Mouse (Mus musculus) limb, embryonic 15.5 days (tissue): ENCODE results near the gene Exosc3. TPM values are rescaled to one million over a fixed set of nuclear protein-coding genes. Genes with fewer than 3 reads are reported as not detected.
A peak's percentile ranks its signal among the peaks of the same experiment; 100 is the strongest.

Experiments
- ATAC-seq: fragments of 200-750 bp; cut with Nextera tagmentation; 2 replicates; pipeline ENCODE4 v1.8.0; 2017; ENCODE audit warnings: low read depth, moderate TSS enrichment; ENCODE audit not compliant: insufficient number of reproducible peaks, low FRiP score, low TSS enrichment
- H3K27ac ChIP-seq: fragments of 300-500 bp; sonication (generic); 2 replicates; pipeline ENCODE4 v1.5.1; 2015; ENCODE audit warnings: moderate library complexity, mild to moderate bottlenecking, inconsistent platforms
- H3K27me3 ChIP-seq: fragments of 300-500 bp; sonication (generic); 2 replicates; pipeline ENCODE4 v1.6.1; 2015; ENCODE audit warnings: inconsistent platforms
- H3K36me3 ChIP-seq: fragments of 300-500 bp; sonication (generic); 2 replicates; pipeline ENCODE4 v1.6.1; 2015; ENCODE audit warnings: inconsistent platforms
- H3K4me1 ChIP-seq: fragments of 300-500 bp; sonication (generic); 2 replicates; pipeline ENCODE4 v1.6.1; 2015; ENCODE audit warnings: inconsistent platforms
- H3K4me2 ChIP-seq: fragments of 300-500 bp; sonication (generic); 2 replicates; pipeline ENCODE4 v1.6.1; 2015; ENCODE audit warnings: mild to moderate bottlenecking, inconsistent platforms
- H3K4me3 ChIP-seq: fragments of 300-500 bp; sonication (generic); 2 replicates; pipeline ENCODE4 v1.5.1; 2015; ENCODE audit warnings: mild to moderate bottlenecking, inconsistent platforms
- H3K9ac ChIP-seq: fragments of 300-500 bp; sonication (generic); 2 replicates; pipeline ENCODE4 v1.6.1; 2015; ENCODE audit warnings: inconsistent platforms
- H3K9me3 ChIP-seq: fragments of 300-500 bp; sonication (generic); 2 replicates; pipeline ENCODE4 v1.6.1; 2016; ENCODE audit warnings: inconsistent platforms
- WGBS: fragments of 180-500 bp; shearing (Covaris S2); methylation state at CpG from one replicate; pipeline ENCODE4 v1.1.7; 2015; 5-methylcytosine and 5-hydroxymethylcytosine counted together
- polyA plus RNA-seq: library from polyadenylated mRNA; unstranded; fragments of >200 nt; fragmentation: Nextera tagmentation; extraction: Ambion mirVana; gene quantifications from 2 replicates; pipeline ENCODE4 v1.2.1, GENCODE M21; 2015

The Exosc3 gene
- polyA plus RNA-seq, 1 experiment from 2014 or later = 66.2 TPM

DNA sequence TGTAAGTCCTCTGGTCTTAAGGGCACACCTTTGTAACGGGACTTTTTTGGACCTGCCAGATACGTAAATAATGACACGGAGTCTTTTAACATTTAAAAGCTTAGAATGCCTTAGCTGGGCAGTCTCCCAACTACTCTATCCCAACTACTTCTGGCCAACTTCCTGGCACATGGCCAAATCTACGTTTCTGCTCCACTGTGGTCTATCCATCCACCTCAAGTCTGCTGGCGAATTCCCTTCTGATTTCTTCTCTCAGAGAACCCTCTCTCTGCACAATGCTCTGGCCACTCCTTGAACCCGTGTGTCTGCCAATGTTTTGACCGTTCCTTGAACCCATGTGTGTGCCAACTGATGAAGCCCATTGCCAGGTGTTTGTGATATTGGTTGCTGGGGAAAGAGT is 11.4 kb downstream of the Exosc3 start:
- Histone ChIP-seq H3K4me2 (no peak overlapping the region), H3K9me3 (no peaks in the 10 kb centered on the region)

DNA sequence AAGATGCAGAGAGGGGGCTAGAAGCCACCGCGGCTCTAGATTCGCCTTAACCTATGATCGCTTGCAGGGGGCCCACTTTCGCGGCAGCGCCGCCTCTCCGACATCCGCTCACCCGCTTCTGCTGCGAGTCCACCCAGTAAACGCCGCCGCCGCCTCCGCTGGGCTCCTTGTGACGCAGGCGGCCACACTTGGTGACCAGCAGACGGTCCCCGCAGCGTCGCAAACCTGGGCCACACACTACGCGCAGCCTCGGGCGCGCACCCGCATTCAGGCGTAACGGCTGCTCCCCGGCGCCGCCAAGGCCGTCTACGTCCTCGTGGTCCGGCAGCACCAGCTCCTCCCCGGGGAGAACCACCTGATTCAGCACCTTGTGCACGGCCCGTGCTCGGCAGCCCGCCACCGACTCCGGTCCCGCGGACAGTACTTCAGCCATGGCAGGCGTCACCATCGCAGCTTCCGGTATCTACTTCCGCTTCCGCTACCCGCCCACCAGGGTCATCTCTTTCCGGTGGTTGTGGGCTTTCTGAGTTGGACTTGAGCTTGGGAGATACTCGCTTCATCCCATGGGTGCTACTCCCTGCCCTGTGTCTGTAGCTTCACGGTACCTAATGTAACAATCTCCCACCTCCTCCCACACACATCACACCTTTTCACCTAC is 22.2 kb downstream of the Exosc3 start:
- Histone ChIP-seq H3K4me1 (peaks cover 8% of the 10 kb centered on the region), H3K4me3 (peak overlapping the region; percentile 94), H3K27me3 (peaks cover 12% of the 10 kb centered on the region), H3K36me3 (peaks cover 24% of the 10 kb centered on the region), H3K4me2 (peak overlapping the region; percentile 54), H3K9me3 (no peaks in the 10 kb centered on the region), H3K27ac (peak overlapping the region; percentile 83), H3K9ac (peak overlapping the region; percentile 89)
- 0 out of 2 replicates have a peak, but pooled peaks have one; percentile 74 for ATAC-seq
- under 1% methylated on average over 56 of the region's 56 CpGs for WGBS

More for the DNA sequence above, 11.4 kb downstream of the Exosc3 start:
- Histone ChIP-seq H3K9ac (no peak overlapping the region), H3K4me3 (no peak overlapping the region), H3K27me3 (peaks cover 3% of the 10 kb centered on the region; the same call in 1 of the 2 replicates), H3K27ac (no peak overlapping the region), H3K4me1 (no peaks in the 10 kb centered on the region), H3K36me3 (no peaks in the 10 kb centered on the region)
- WGBS = 60% methylated on average over 7 of the region's 7 CpGs
- ATAC-seq = no peak

DNA sequence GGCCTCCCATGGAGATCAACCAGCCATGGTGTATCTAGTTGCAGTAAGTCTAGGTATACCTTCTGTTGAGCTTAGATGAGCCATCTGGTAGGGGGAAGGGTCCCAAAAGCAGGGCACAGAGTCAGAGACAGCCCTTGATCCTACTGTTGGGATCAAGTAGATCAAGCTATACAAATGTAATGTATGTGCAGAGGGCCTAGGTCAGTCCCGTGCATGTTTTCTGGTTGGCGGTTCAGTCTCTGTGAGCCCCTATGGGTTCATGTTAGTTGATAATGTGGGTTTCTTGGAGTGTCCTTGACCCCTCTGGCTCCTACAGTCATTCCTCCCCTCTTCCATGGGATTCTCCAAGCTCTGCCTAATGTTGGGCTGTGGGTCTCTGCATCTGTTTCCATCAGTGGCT is 31.5 kb downstream of the Exosc3 start:
- no peak for ATAC-seq
- no peak overlapping the region for H3K4me2 ChIP-seq
- H3K9me3 ChIP-seq = no peaks in the 10 kb centered on the region
- no peaks in the 10 kb centered on the region for H3K4me1 ChIP-seq
- WGBS = 92% methylated on average over 2 of the region's 2 CpGs
- H3K36me3 ChIP-seq = peaks cover 49% of the 10 kb centered on the region
- H3K9ac ChIP-seq = no peak overlapping the region
- no peak overlapping the region for H3K27ac ChIP-seq
- H3K4me3 ChIP-seq = no peak overlapping the region
- H3K27me3 ChIP-seq = no peaks in the 10 kb centered on the region

DNA sequence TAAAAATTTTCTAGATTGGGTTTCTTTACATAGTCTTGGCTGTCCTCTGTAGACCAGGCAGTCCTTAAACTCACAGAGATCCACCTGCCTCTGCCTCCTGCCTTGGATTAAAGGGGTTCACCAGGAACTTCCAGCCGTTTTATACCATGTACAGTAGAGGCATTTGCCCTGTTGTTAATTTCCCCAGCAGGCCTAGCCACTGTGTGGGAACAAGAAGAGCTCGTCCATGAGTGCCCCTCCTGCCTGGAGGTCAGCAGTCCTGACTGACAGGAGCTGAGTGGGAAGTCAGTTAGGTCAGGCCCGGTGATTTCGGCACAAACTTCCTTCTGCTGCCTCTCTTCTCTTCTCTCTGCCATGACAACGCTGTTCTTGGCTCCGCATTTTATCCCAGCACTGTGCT is 33.9 kb downstream of the Exosc3 start:
- Histone ChIP-seq H3K4me3 (no peak overlapping the region), H3K27ac (no peak overlapping the region), H3K27me3 (no peaks in the 10 kb centered on the region), H3K9me3 (no peaks in the 10 kb centered on the region), H3K36me3 (peaks cover 52% of the 10 kb centered on the region), H3K4me1 (no peaks in the 10 kb centered on the region), H3K4me2 (no peak overlapping the region), H3K9ac (no peak overlapping the region)
- no peak for ATAC-seq
- WGBS = 92% methylated on average over 6 of the region's 6 CpGs

DNA sequence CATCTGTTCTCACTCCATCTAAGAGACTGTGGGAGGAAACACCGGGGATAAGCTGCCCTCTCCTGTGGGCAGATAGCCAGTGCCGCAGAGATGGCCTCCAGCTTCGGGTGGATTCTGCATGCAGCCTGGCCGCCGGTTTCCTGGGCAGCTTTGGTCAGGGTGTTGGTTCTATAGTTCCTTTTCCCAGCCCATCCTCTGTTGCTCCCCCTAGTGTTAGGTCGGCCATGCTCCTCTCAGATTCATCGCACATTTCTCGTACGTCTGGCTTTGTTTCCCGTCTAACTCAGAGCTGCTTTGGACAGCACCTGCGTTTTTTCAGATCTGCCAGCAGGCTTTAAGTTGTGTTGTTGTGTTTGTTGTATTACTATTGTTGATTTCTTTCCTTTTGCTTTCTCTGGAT is 34.5 kb downstream of the Exosc3 start:
- H3K36me3 ChIP-seq = peaks cover 52% of the 10 kb centered on the region
- WGBS = 36% methylated on average over 11 of the region's 11 CpGs

DNA sequence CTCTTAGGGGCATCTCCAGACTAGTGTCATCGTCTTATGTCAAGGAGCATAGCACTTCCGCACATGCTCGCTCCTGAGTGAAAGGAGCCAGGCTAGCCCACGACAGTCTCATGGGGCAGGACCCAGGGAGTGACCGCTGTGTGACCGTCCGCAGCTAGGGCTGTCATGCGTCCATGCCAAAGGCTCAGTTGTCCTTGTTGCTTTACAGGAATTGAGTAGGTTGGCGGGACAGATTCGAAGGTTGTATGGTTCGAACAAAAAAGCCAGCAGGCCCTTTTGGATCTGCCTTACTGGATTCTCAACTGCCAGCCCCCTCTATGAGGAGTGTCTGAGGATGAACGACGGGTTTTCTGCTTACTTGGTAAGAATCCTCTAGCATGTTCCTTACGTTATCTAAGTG is 37.0 kb downstream of the Exosc3 start:
- H3K4me1 ChIP-seq = no peaks in the 10 kb centered on the region
- H3K4me2 ChIP-seq = no peak overlapping the region

More for the DNA sequence above, 34.5 kb downstream of the Exosc3 start:
- no peak overlapping the region for H3K4me2 ChIP-seq
- no peaks in the 10 kb centered on the region for H3K27me3 ChIP-seq
- no peaks in the 10 kb centered on the region for H3K9me3 ChIP-seq
- H3K27ac ChIP-seq = no peak overlapping the region
- H3K4me1 ChIP-seq = no peaks in the 10 kb centered on the region
- H3K4me3 ChIP-seq = no peak overlapping the region
- no peak overlapping the region for H3K9ac ChIP-seq
- no peak for ATAC-seq

DNA sequence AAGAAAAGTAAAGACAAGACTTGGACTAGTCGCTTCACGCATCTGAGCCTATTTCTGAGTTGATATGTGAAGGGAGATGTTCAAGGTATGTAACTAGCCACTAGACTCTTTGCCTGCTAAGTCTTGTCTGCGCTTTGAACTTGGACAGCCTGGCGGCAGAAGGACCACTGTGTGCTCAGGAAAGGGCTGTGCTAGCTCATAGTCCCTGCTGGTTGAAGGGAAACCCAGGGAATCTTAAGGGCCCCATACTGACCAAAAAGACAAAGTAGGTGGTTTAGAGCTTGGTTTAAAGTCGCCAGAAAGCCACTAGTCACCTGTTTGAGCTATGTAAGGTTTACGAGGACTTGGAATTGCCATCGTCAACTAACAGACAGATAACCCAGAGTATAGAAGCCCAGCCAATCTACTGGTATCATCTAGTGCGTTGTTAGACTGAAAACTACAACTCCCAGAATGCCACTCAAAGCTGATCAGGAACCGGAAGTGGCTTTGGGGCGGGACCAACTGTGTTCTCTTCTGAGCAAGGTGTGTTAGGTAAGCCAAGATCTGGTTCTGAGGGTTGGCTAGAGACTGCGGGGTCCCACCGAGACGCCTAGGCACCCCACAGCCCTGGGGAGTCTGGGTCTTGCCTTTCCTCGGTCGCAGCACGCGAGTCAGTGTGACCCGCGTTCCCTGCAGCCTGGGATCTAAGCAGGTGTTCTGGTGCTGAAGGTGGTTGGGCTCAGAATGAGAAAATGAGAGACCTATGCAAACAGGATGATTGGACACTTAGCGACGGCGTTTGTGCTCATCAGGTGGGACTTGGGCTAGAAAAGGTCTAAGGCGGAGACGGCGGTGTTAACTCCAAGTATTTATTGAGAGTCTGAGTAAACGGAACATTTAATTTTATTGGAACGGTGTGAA is 45.6 kb downstream of the Exosc3 start, which contains the start of gene Trmt10b:
Gene Trmt10b, plus strand, starts transcription at position 466 of the 903 bp plus-strand sequence.
- Histone ChIP-seq H3K4me2 (peak within 1 kb of the TSS; percentile 66), H3K4me1 (peaks cover 11% of the 10 kb centered on the region), H3K9ac (peak within 1 kb of the TSS; percentile 67), H3K27ac (no peak within 1 kb of the TSS), H3K9me3 (no peaks in the 10 kb centered on the region), H3K27me3 (no peaks in the 10 kb centered on the region), H3K4me3 (peak within 1 kb of the TSS; percentile 83), H3K36me3 (peaks cover 18% of the 10 kb centered on the region)
- ATAC-seq = no peak
- WGBS = 19% methylated on average over 27 of the region's 27 CpGs

More for the DNA sequence above, 37.0 kb downstream of the Exosc3 start:
- WGBS = 93% methylated on average over 14 of the region's 14 CpGs
- H3K36me3 ChIP-seq = peaks cover 64% of the 10 kb centered on the region
- H3K4me3 ChIP-seq = no peak overlapping the region
- no peaks in the 10 kb centered on the region for H3K9me3 ChIP-seq
- no peaks in the 10 kb centered on the region for H3K27me3 ChIP-seq
- H3K27ac ChIP-seq = no peak overlapping the region
- no peak for ATAC-seq
- H3K9ac ChIP-seq = no peak overlapping the region

DNA sequence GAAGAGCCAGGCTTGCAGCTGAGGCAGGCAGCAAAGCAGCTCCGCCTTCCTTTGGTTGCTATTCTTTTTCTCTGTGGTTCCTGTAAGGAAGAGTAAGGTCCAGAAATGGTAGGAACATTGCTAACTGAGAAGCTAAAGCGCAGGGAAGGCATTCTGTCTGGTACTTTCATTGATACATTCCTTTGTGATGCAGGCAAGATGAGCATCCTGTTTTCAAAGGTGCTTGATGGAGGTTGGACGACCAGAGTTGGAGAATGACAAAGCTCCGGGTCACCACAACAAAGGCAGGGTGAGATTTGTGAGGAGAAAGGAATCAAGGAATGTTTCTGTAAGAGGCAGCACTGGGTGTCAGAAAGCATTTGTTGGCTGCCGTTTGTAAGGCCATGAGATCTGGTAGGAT is 54.6 kb downstream of the Exosc3 start:
- Histone ChIP-seq H3K36me3 (no peaks in the 10 kb centered on the region), H3K9ac (no peak overlapping the region), H3K4me2 (no peak overlapping the region), H3K4me1 (no peaks in the 10 kb centered on the region), H3K27ac (no peak overlapping the region), H3K27me3 (no peaks in the 10 kb centered on the region), H3K9me3 (no peaks in the 10 kb centered on the region), H3K4me3 (no peak overlapping the region)
- ATAC-seq = no peak
- 74% methylated on average over 5 of the region's 5 CpGs for WGBS

DNA sequence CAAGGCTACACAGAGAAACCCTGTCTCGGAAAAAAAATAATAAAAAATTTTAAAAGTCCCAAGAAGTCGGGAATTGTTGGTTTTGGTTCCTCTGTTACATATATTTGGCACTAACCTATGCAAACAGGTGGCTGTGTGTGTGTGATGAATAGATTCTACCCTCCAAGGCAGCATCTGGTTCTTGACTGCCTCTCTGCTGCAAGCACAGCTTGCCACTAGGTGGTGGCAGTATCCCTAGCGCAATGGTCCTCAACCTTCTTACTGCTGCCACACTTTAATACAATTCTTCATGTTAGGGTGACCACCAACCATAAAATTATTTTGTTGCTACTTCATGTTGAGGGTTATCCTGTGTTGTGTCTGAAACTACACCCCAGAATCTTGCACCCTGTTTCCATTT is 56.2 kb downstream of the Exosc3 start:
- no peak overlapping the region for H3K9ac ChIP-seq
- no peak for ATAC-seq

DNA sequence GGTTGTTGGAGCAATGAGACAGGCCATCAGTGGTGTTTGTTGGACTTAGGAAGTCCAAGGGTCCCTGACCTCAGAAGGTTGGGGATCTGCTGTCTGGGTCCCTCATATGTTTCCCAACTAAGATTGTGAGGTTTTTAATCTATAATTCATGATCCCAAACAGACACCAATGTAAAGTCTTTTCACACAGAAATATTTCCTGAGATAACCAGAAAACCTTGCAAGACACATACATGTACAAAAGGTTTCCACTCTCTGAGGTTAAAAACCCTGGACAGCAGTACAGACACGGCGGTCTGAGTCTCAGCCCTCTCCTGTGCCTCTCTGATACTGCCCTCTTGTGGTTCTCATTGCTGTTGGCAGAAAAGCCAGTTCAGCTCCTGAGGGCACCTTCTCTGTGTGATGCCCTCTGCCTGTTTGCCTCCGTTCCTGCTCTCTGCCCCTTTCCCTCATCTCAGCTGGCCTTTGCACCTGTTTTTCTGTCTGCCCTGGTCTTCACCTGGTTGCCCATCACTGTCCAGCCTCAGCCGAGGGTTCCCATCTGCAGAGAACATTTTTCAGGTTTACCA is 62.5 kb downstream of the Exosc3 start:
- no peaks in the 10 kb centered on the region for H3K36me3 ChIP-seq
- 19% methylated on average over 4 of the region's 4 CpGs for WGBS
- no peak overlapping the region for H3K9ac ChIP-seq
- H3K27ac ChIP-seq = no peak overlapping the region
- no peaks in the 10 kb centered on the region for H3K9me3 ChIP-seq
- ATAC-seq = no peak
- H3K27me3 ChIP-seq = no peaks in the 10 kb centered on the region
- no peak overlapping the region for H3K4me2 ChIP-seq
- H3K4me1 ChIP-seq = no peaks in the 10 kb centered on the region
- H3K4me3 ChIP-seq = no peak overlapping the region

More for the DNA sequence above, 56.2 kb downstream of the Exosc3 start:
- Histone ChIP-seq H3K4me1 (no peaks in the 10 kb centered on the region), H3K4me2 (no peak overlapping the region), H3K27me3 (no peaks in the 10 kb centered on the region), H3K4me3 (no peak overlapping the region), H3K9me3 (no peaks in the 10 kb centered on the region), H3K36me3 (no peaks in the 10 kb centered on the region), H3K27ac (no peak overlapping the region)
- WGBS = 40% methylated on average over 3 of the region's 3 CpGs

DNA sequence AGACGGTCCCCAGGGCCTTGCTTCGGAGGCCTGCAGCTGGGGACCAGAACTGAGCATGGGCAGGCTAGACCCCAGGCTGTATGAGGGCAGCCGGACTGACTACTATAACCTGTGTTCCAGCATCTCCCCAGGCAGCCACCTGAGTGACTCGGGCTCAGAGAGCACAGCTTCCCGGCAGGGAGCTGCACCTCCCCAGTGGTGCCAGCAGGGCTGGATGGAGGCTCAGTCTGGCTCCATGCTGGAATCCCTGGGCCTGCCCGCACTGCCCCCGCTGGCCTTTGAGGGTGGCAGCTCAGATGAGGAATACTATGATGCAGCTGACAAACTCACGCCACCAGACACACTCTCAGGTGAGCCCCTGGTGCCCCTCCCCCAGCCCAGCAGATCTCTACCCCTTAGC is 63.2 kb downstream of the Exosc3 start:
- ATAC-seq = no peak
- Histone ChIP-seq H3K9me3 (no peaks in the 10 kb centered on the region), H3K4me1 (no peaks in the 10 kb centered on the region), H3K9ac (no peak overlapping the region), H3K27me3 (no peaks in the 10 kb centered on the region), H3K4me3 (no peak overlapping the region), H3K27ac (no peak overlapping the region), H3K4me2 (no peak overlapping the region), H3K36me3 (no peaks in the 10 kb centered on the region)
- 48% methylated on average over 8 of the region's 8 CpGs for WGBS

DNA sequence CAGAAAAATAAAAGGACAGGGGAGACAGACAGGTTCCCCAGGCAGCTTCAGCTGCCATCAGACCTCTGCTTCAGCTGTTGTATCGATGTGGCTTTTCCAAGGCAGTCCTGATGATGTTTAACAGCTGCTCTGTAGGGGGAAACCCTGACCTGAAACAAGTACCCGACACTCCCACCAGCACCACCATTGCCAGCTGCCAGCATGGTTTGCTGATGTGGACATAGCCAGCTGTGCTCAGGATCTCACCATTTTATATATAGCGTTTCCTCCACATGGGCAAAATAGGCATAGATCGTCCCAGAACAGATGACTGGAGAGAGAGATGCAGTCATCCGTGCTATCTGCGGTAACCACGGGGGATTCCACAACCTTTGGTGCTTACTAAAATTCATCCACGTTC is 66.8 kb downstream of the Exosc3 start:
- 66% methylated on average over 8 of the region's 8 CpGs for WGBS
- H3K4me2 ChIP-seq = no peak overlapping the region
- no peak overlapping the region for H3K9ac ChIP-seq
- H3K9me3 ChIP-seq = no peaks in the 10 kb centered on the region
- no peak overlapping the region for H3K4me3 ChIP-seq
- ATAC-seq = no peak
- no peak overlapping the region for H3K27ac ChIP-seq
- H3K36me3 ChIP-seq = no peaks in the 10 kb centered on the region
- peaks cover 7% of the 10 kb centered on the region; the same call in 1 of the 2 replicates for H3K4me1 ChIP-seq
- H3K27me3 ChIP-seq = no peaks in the 10 kb centered on the region
